Mouse (Mus musculus): ENCODE data around the gene Vmn2r109. TPM values are rescaled to one million over a fixed set of nuclear protein-coding genes. Genes with fewer than 3 reads are reported as not detected.
"Not testable (repeated sequence)": the region's sequence is repeated elsewhere in the genome, so short reads cannot be mapped to it uniquely, and the experiment has no call there.

Vmn2r109 gene
- not detected for total RNA-seq (2021)

GRCm38 (mm10) chr17:20564656-20565055 is at the start of gene Vmn2r109:
Gene Vmn2r109 (minus strand): TSS chr17:20564756.
- DNase-seq (ENCODE audit: extremely low spot score in 1 of 2, low spot score in 2 of 2): no peak
- intact Hi-C loops (cut with DNase I): no loop called here

GRCm38 (mm10) chr17:20596323-20596722 is 31.8 kb upstream of the Vmn2r109 start, which contains the start of gene Vmn2r110:
Gene Vmn2r110 (minus strand): TSS chr17:20596423.
- intact Hi-C loops (cut with DNase I): no loop called here
- DNase-seq (ENCODE audit: extremely low spot score in 1 of 2, low spot score in 2 of 2): no peak

DNA sequence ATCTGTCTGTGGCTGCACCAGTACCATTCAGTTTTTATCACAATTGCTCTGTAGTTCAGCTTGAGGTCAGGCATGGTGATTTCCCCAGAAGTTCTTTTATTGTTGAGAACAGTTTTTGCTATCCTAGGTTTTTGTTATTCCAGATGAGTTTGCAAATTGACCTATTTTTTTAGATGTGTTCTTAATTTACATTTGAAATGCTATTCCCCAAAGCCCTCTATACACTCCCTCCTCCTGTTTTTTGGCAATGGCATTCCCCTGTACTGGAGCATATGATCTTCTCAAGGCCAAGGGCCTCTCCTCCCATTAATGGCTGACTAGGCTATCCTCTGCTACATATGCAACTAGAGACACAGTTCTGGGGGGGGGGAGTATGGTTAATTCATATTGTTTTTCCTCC is 56.3 kb downstream of the Vmn2r109 start:
- intact Hi-C loops (cut with DNase I); DNase-seq (ENCODE audit: extremely low spot score in 1 of 2, low spot score in 2 of 2): not testable (repeated sequence)

GRCm38 (mm10) chr17:20497858-20498257 is 66.7 kb downstream of the Vmn2r109 start, which contains the start of gene Vmn1r225:
Gene Vmn1r225 (plus strand): TSS chr17:20498158.
- intact Hi-C loops (cut with DNase I): no loop called here
- no peak for DNase-seq (ENCODE audit: extremely low spot score in 1 of 2, low spot score in 2 of 2)

Other genes starting within 250 kb of the Vmn2r109 start
- not detected for gene Vmn2r107, start 219.5 kb downstream of the Vmn2r109 start, total RNA-seq (2021)
- gene Vmn1r224, start 150.6 kb downstream of the Vmn2r109 start, total RNA-seq (2021): not detected
- not detected for gene Vmn2r108, start 83.4 kb downstream of the Vmn2r109 start, total RNA-seq (2021)
- not detected for gene Vmn1r225, start 66.6 kb downstream of the Vmn2r109 start, total RNA-seq (2021)
- not detected for gene Vmn2r110, start 31.7 kb upstream of the Vmn2r109 start, total RNA-seq (2021)
- gene Fpr-rs3, start 60.1 kb upstream of the Vmn2r109 start, total RNA-seq (2021): not detected
- not detected for gene Vmn1r226, start 118.1 kb upstream of the Vmn2r109 start, total RNA-seq (2021)
- gene Vmn1r227, start 165.1 kb upstream of the Vmn2r109 start, total RNA-seq (2021): not detected
- not detected for gene Vmn1r228, start 221.4 kb upstream of the Vmn2r109 start, total RNA-seq (2021)
- gene Vmn1r229, start 246.8 kb upstream of the Vmn2r109 start, total RNA-seq (2021): under 1 TPM; 0.10 to 0.11 TPM

All from left cerebral cortex, postnatal 10 days (tissue).